ENCODE assay signal across 20 mouse cellular contexts in the genomic region with DNA sequence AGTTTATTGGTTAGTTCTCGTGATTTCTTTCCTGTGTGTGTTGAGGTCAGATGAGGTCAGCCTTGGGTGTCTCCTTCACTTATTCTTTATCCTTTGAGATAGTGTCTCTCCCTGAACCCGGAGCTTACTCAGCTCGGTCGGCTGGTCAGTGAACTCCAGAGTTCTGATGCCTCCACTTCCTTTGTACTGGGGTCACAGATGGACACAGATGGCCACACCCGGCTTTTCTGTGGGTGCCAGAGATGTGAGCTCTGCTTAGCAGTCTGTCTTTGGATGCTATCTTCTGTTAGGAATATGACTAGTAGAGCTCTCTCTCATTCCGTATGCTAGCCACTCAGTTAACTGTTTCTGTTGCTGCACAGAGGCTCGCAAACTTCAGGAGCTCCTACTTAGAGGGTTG.
DNase-seq lines count a peak whose midpoint lies in the region; TF ChIP-seq lines count a peak whose summit lies in the region.
"Had no signal": no experiment of that assay in that cellular context is flagged by ENCODE, and none has a peak within 500 bp of the region (broad histone marks: within the 10 kb centered on the region; RNA-seq: fewer than 3 reads in every experiment).

No protein-coding gene starts in this region.

- no peak overlapping the region for H3K4me3 ChIP-seq in gastrocnemius, adult 2 months
- H3K4me3 ChIP-seq in heart, adult 2 months = no peak overlapping the region
- no peak overlapping the region for H3K4me3 ChIP-seq in kidney, adult 2 months (ENCODE audit: insufficient read depth, low read depth, low read length)
- H3K4me3 ChIP-seq: embryonic facial prominence, embryonic 10.5 days; embryonic facial prominence, embryonic 12.5 days; forebrain, embryonic 13.5 days had no signal

- H3K27me3 ChIP-seq in heart, adult 2 months (ENCODE audit: control insufficient read depth, insufficient read depth, low read length) = no peaks in the 10 kb centered on the region
- H3K27me3 ChIP-seq in kidney, adult 2 months (replicated peaks; ENCODE audit: control insufficient read depth, insufficient read depth, low read length) = no peaks in the 10 kb centered on the region
- H3K27me3 ChIP-seq: CH12.LX; embryonic facial prominence, embryonic 12.5 days; forebrain, embryonic 13.5 days; Patski had no signal

- no peak for TF ChIP-seq POLR2A in heart, adult 2 months (IDR thresholded peaks at IDR 0.05; ENCODE audit: insufficient read depth, low read depth, low read length)
- no peak for TF ChIP-seq POLR2A in kidney, adult 2 months (IDR thresholded peaks at IDR 0.05; ENCODE audit: low read depth, low read length)

- H3K79me2 ChIP-seq in heart, adult 2 months (replicated peaks; ENCODE audit: control insufficient read depth, insufficient read depth, low read length) = no peaks in the 10 kb centered on the region; the same call in 1 of the 2 replicates

- peaks cover 6% of the 10 kb centered on the region; the same call in 1 of the 2 replicates for H3K36me3 ChIP-seq in heart, adult 2 months (ENCODE audit: control insufficient read depth, insufficient read depth, low read length)
- H3K36me3 ChIP-seq in kidney, adult 2 months (ENCODE audit: control insufficient read depth, insufficient read depth, low read length) = no peaks in the 10 kb centered on the region
- H3K36me3 ChIP-seq: embryonic facial prominence, embryonic 10.5 days; embryonic facial prominence, embryonic 12.5 days had no signal

- peak overlapping the region; percentile 6; the same call in 1 of the 2 replicates for H3K27ac ChIP-seq in gastrocnemius, adult 2 months
- 0 out of 2 replicates have a peak overlapping the region, but pooled peaks have one; percentile 13 for H3K27ac ChIP-seq in heart, adult 2 months
- H3K27ac ChIP-seq in kidney, adult 2 months (ENCODE audit: insufficient read depth, low read depth, low read length) = no peak overlapping the region
- H3K27ac ChIP-seq: embryonic facial prominence, embryonic 10.5 days; embryonic facial prominence, embryonic 12.5 days; forebrain, embryonic 13.5 days had no signal

- no peak for TF ChIP-seq EP300 in heart, adult 2 months (IDR thresholded peaks at IDR 0.05; ENCODE audit: insufficient read depth, low read depth, low read length)

- DNase-seq in gastrocnemius, adult 2 months = no peak
- no peak for DNase-seq in gastrocnemius, adult 8-10 months (ENCODE audit: low spot score in 2 of 2)
- DNase-seq in heart, adult 2 months = no peak
- DNase-seq in heart, postnatal 10 days = no peak
- DNase-seq in kidney, adult 2 months = peak; percentile 29
- no peak for DNase-seq in kidney, postnatal 4 days
- peak; percentile 34 for DNase-seq in lung, postnatal 36 days
- DNase-seq in lung, postnatal 4 days = no peak
- DNase-seq: adrenal gland, adult 8-10 months; adrenal gland, postnatal 14 days; adrenal gland, postnatal 36 days; B cell, adult 2 months; cerebellum, adult 11-12 months; cerebellum, adult 9-10 months; cerebellum, postnatal 10 days had no signal

- no peak for TF ChIP-seq CTCF in gastrocnemius, adult 2 months (IDR thresholded peaks at IDR 0.05)
- TF ChIP-seq CTCF in heart, adult 2 months (IDR thresholded peaks at IDR 0.05) = no peak
- no peak for TF ChIP-seq CTCF in kidney, adult 2 months (conservative IDR thresholded peaks at IDR 0.05; ENCODE audit: insufficient read depth, insufficient read length, low read depth, low read length)

- intact Hi-C loops in gastrocnemius, adult 2 months (cut with DNase I) = no loop called here
- intact Hi-C loops in heart, adult 2 months (cut with DNase I) = loop anchor here (5.0 kb wide), 1 partner anchor 40 kb away; no protein-coding TSS in a partner anchor
- intact Hi-C loops in heart, postnatal 10 days (cut with DNase I) = no loop called here

- WGBS in heart, adult 2 months = 46% methylated on average over 7 of the region's 7 CpGs
- 50% methylated on average over 7 of the region's 7 CpGs for WGBS in kidney, adult 2 months

- H3K9ac ChIP-seq in heart, adult 2 months (ENCODE audit: low read depth, low read length) = no peak overlapping the region
- H3K9ac ChIP-seq: embryonic facial prominence, embryonic 12.5 days; forebrain, embryonic 13.5 days had no signal

- H3K4me1 ChIP-seq in heart, adult 2 months (ENCODE audit: control insufficient read depth, insufficient read depth, low read length) = peaks cover 20% of the 10 kb centered on the region
- H3K4me1 ChIP-seq in kidney, adult 2 months (ENCODE audit: control insufficient read depth, insufficient read depth, low read length) = peaks cover 16% of the 10 kb centered on the region

Comparison
In these comparisons a context has a peak if more than half of its experiments do, and no peak if none do; other contexts are left out.
1. DNase-seq: peak in kidney, adult 2 months (single experiment) and lung, postnatal 36 days (single experiment); none in gastrocnemius, adult 2 months (single experiment), gastrocnemius, adult 8-10 months (0 of 2), heart, adult 2 months (0 of 2), heart, postnatal 10 days (0 of 2), kidney, postnatal 4 days (0 of 2) and lung, postnatal 4 days (0 of 2).